Mouse (Mus musculus) MEL (cell line): ENCODE measurements around the gene Ryk. TPM values are rescaled to one million over a fixed set of nuclear protein-coding genes. Genes with fewer than 3 reads are reported as not detected.

Source experiments
- DNase-seq: peaks from one replicate; pipeline ENCODE4 v3.0.0; 2011; ENCODE audit warnings: low read depth, low spot score
- H3K27ac ChIP-seq: 2 replicates; pipeline ENCODE4 v1.5.1; 2012; ENCODE audit warnings: low read depth, mild to moderate bottlenecking, control low read depth, low read length, moderate library complexity; ENCODE audit not compliant: control insufficient read depth
- H3K27me3 ChIP-seq, 2 experiments: fragments of 150-350 bp in 1 of 2; sonication (generic) in 1 of 2; 2 replicates each; pipeline ENCODE4 v1.6.1; 2012; ENCODE audit warnings: low read length in 2 of 2, mild to moderate bottlenecking in 2 of 2, improper control_type of control experiment in 1 of 2, moderate library complexity in 1 of 2; ENCODE audit not compliant: insufficient read depth in 2 of 2, control insufficient read depth in 1 of 2
- H3K36me3 ChIP-seq, 2 experiments: 2 replicates each; pipeline ENCODE4 v1.6.1; 2012 to 2014; ENCODE audit warnings: low read length in 2 of 2, improper control_type of control experiment in 1 of 2, inconsistent platforms in 1 of 2, mild to moderate bottlenecking in 1 of 2; ENCODE audit not compliant: insufficient read depth in 2 of 2, control insufficient read depth in 1 of 2
- H3K4me1 ChIP-seq, 2 experiments: fragments of 150-350 bp in 1 of 2; sonication (generic) in 1 of 2; 2 replicates each; pipeline ENCODE4 v1.6.1; 2012; ENCODE audit warnings: low read length in 2 of 2, improper control_type of control experiment in 1 of 2, mild to moderate bottlenecking in 1 of 2; ENCODE audit not compliant: insufficient read depth in 2 of 2, control insufficient read depth in 1 of 2
- H3K4me3 ChIP-seq, 2 experiments: fragments of 150-350 bp in 1 of 2; sonication (generic) in 1 of 2; 2 replicates each; pipeline ENCODE4 v1.5.1; 2012; ENCODE audit warnings: low read depth in 2 of 2, low read length in 2 of 2, mild to moderate bottlenecking in 2 of 2, moderate library complexity in 2 of 2, control low read depth in 1 of 2, improper control_type of control experiment in 1 of 2; ENCODE audit not compliant: control insufficient read depth in 1 of 2, insufficient read depth in 1 of 2
- H3K79me2 ChIP-seq: 2 replicates; pipeline ENCODE4 v1.6.1; 2012; ENCODE audit warnings: mild to moderate bottlenecking, low read length, moderate library complexity; ENCODE audit not compliant: control insufficient read depth, poor library complexity, insufficient read depth
- H3K9ac ChIP-seq: 2 replicates; pipeline ENCODE4 v1.6.1; 2012; ENCODE audit warnings: low read depth, mild to moderate bottlenecking, control low read depth, low read length, moderate library complexity; ENCODE audit not compliant: control insufficient read depth, poor library complexity, severe bottlenecking
- H3K9me3 ChIP-seq: fragments of 150-350 bp; sonication (generic); replicated peaks from 2 replicates; pipeline ENCODE4 v1.6.1; 2012; ENCODE audit warnings: mild to moderate bottlenecking, low read length, improper control_type of control experiment, moderate library complexity; ENCODE audit not compliant: insufficient read depth
- BHLHE40 ChIP-seq: IDR thresholded peaks from 2 replicates; pipeline ENCODE4 v1.6.1; 2012; ENCODE audit warnings: low read depth, mild to moderate bottlenecking, inconsistent platforms, low read length, improper control_type of control experiment, borderline replicate concordance
- CHD2 ChIP-seq: IDR thresholded peaks from 2 replicates; pipeline ENCODE4 v1.6.1; 2011; ENCODE audit warnings: low read length, improper control_type of control experiment
- E2F4 ChIP-seq: IDR thresholded peaks from 2 replicates; pipeline ENCODE4 v1.6.1; 2011; ENCODE audit warnings: low read depth, low read length, improper control_type of control experiment, borderline replicate concordance
- EP300 ChIP-seq, 2 experiments: IDR thresholded peaks; 2 replicates each; pipeline ENCODE4 v1.6.1; 2011; ENCODE audit warnings: improper control_type of control experiment in 2 of 2, low read length in 2 of 2, low read depth in 1 of 2, mild to moderate bottlenecking in 1 of 2
- ETS1 ChIP-seq: IDR thresholded peaks from 2 replicates; pipeline ENCODE4 v1.6.1; 2012; ENCODE audit warnings: low read depth, mild to moderate bottlenecking, inconsistent platforms, low read length, improper control_type of control experiment, moderate library complexity
- GATA1 ChIP-seq: IDR thresholded peaks from 2 replicates; pipeline ENCODE4 v1.6.1; 2011; ENCODE audit warnings: low read depth, low read length, improper control_type of control experiment
- MAFK ChIP-seq: IDR thresholded peaks from 2 replicates; pipeline ENCODE4 v1.6.1; 2011; ENCODE audit warnings: low read depth, mild to moderate bottlenecking, low read length, improper control_type of control experiment, borderline replicate concordance
- MAX ChIP-seq: IDR thresholded peaks from 2 replicates; pipeline ENCODE4 v1.6.1; 2011; ENCODE audit warnings: low read length, improper control_type of control experiment
- MAZ ChIP-seq: IDR thresholded peaks from 2 replicates; pipeline ENCODE4 v1.6.1; 2012; ENCODE audit warnings: low read depth, mild to moderate bottlenecking, inconsistent platforms, low read length, improper control_type of control experiment
- MEF2A ChIP-seq: IDR thresholded peaks from 2 replicates; pipeline ENCODE4 v1.6.1; 2014; ENCODE audit warnings: low read depth, mild to moderate bottlenecking, inconsistent platforms, low read length, improper control_type of control experiment; ENCODE audit not compliant: poor library complexity, insufficient replicate concordance, severe bottlenecking; ENCODE audit errors: extremely low read depth
- MXI1 ChIP-seq: IDR thresholded peaks from 2 replicates; pipeline ENCODE4 v1.6.1; 2011; ENCODE audit warnings: mild to moderate bottlenecking, low read depth, low read length, improper control_type of control experiment
- MYC ChIP-seq: IDR thresholded peaks from 2 replicates; pipeline ENCODE4 v1.6.1; 2011; ENCODE audit warnings: low read depth, mild to moderate bottlenecking, low read length, improper control_type of control experiment, moderate library complexity
- NELFE ChIP-seq: IDR thresholded peaks from 2 replicates; pipeline ENCODE4 v1.6.1; 2011; ENCODE audit warnings: low read depth, low read length, improper control_type of control experiment
- POLR2A ChIP-seq, 2 experiments: IDR thresholded peaks; 2 replicates each; pipeline ENCODE4 v1.6.1; 2011 to 2012; ENCODE audit warnings: low read length in 2 of 2, mild to moderate bottlenecking in 2 of 2, control low read depth in 1 of 2, improper control_type of control experiment in 1 of 2, low read depth in 1 of 2, moderate library complexity in 1 of 2; ENCODE audit not compliant: control insufficient read depth in 1 of 2, insufficient read depth in 1 of 2, poor library complexity in 1 of 2
- POLR2AphosphoS2 ChIP-seq: IDR thresholded peaks from 2 replicates; pipeline ENCODE4 v1.6.1; 2011; ENCODE audit warnings: low read length, improper control_type of control experiment
- POLR2AphosphoS5 ChIP-seq: IDR thresholded peaks from 2 replicates; pipeline ENCODE4 v1.6.1; 2012; ENCODE audit warnings: low read depth, borderline replicate concordance, mild to moderate bottlenecking, inconsistent platforms, low read length, moderate library complexity, mixed read lengths
- RAD21 ChIP-seq: IDR thresholded peaks from 2 replicates; pipeline ENCODE4 v1.6.1; 2011; ENCODE audit warnings: mild to moderate bottlenecking, low read depth, low read length, improper control_type of control experiment
- SMC3 ChIP-seq: IDR thresholded peaks from 2 replicates; pipeline ENCODE4 v1.6.1; 2011; ENCODE audit warnings: low read depth, low read length, improper control_type of control experiment
- TAL1 ChIP-seq: IDR thresholded peaks from 2 replicates; pipeline ENCODE4 v1.6.1; 2012; ENCODE audit warnings: mild to moderate bottlenecking, inconsistent platforms, low read length, moderate library complexity, mixed read lengths
- TBP ChIP-seq: IDR thresholded peaks from 2 replicates; pipeline ENCODE4 v1.8.0; 2011; ENCODE audit warnings: low read depth, low read length, improper control_type of control experiment
- TCF12 ChIP-seq: IDR thresholded peaks from 2 replicates; pipeline ENCODE4 v1.6.1; 2014; ENCODE audit warnings: low read depth, mild to moderate bottlenecking, inconsistent platforms, low read length, improper control_type of control experiment, moderate library complexity
- ZC3H11A ChIP-seq: IDR thresholded peaks from 2 replicates; pipeline ENCODE4 v1.6.1; 2012; ENCODE audit warnings: low read depth, mild to moderate bottlenecking, inconsistent platforms, low read length, improper control_type of control experiment
- polyA plus RNA-seq, 2 experiments: library from polyadenylated mRNA; stranded (reverse) in 1 of 2; unstranded in 1 of 2; fragments of >175 nt in 1 of 2; fragments of >200 nt in 1 of 2; gene quantifications; 2 replicates each; pipeline versions ENCODE4 v1.2.1 to v1.2.4; 2012; ENCODE audit warnings: low replicate concordance in 2 of 2, low read depth in 1 of 2; ENCODE audit not compliant: insufficient read length in 2 of 2, insufficient read depth in 1 of 2, missing spikeins in 1 of 2
- total RNA-seq: library from RNA; depleted of rRNA; stranded (reverse); fragments of 300-350 nt; gene quantifications from 2 replicates; pipeline ENCODE4 v1.2.3, GENCODE M21; 2012

Gene Ryk
- total and polyA plus RNA-seq, 3 experiments, result 46.0 to 47.3 (median 46.4) TPM

DNA sequence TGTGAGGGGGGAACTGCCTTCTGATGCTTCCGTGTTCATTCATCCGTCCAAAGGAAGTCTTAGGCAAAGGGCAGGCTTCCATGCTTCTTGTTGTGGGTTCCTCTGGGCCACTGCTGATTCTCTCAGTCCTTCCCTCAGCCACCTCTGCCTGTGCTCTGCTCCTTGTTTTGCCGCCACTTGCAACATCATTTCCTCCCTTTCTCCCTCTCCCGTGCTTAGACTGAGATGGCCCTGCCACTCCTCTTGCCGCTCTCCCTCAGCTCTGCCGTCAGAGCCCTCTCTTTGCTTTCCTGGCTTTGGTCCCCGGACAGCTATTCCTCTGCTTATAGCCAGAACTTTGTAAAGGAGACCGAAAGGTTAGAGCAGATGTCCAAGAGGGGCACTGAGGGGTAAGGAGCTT, 30.2 kb downstream of the Ryk start:
- Histone ChIP-seq H3K4me1 (peaks cover 5 to 37% of the 10 kb centered on the region in 2 experiments), H3K9me3 (no peaks in the 10 kb centered on the region), H3K4me3 (no peak overlapping the region), H3K27ac (no peak overlapping the region), H3K36me3 (peaks cover 11 to 36% of the 10 kb centered on the region in 2 experiments; a peak in 3 of 4 replicates), H3K9ac (no peak overlapping the region), H3K79me2 (peaks cover 5% of the 10 kb centered on the region; the same call in 1 of the 2 replicates), H3K27me3 (no peaks in the 10 kb centered on the region)
- no peak for DNase-seq
- TF ChIP-seq POLR2AphosphoS5 (no peak), MXI1 (no peak), MAZ (no peak), BHLHE40 (no peak), POLR2A (IDR thresholded peaks at IDR 0.05; ENCODE audit: control insufficient read depth in 1 of 2, insufficient read depth in 1 of 2, low read depth in 1 of 2, low read length in 2 of 2, poor library complexity in 1 of 2) (no peak), MAFK (no peak), MEF2A (no peak), EP300 (IDR thresholded peaks at IDR 0.05; ENCODE audit: low read depth in 1 of 2, low read length in 2 of 2) (no peak), SMC3 (no peak), CHD2 (no peak), TCF12 (no peak), MAX (no peak), ETS1 (no peak), E2F4 (no peak), TAL1 (no peak), POLR2AphosphoS2 (no peak), MYC (no peak), RAD21 (no peak), TBP (no peak)

GRCm38 (mm10) chr9:102865946-102866737, 31.4 kb downstream of the Ryk start:
- no peak for TF ChIP-seq NELFE
- TF ChIP-seq ZC3H11A, result no peak
- no peak for TF ChIP-seq TAL1
- no peak for TF ChIP-seq RAD21
- no peak for TF ChIP-seq CHD2
- no peak for TF ChIP-seq GATA1
- no peak for TF ChIP-seq TBP
- H3K4me3 ChIP-seq, result no peak overlapping the region
- no peak for DNase-seq
- no peaks in the 10 kb centered on the region for H3K27me3 ChIP-seq
- H3K9me3 ChIP-seq, result no peaks in the 10 kb centered on the region
- peaks cover 11 to 29% of the 10 kb centered on the region in 2 experiments for H3K36me3 ChIP-seq
- peaks cover 5 to 27% of the 10 kb centered on the region in 2 experiments for H3K4me1 ChIP-seq
- H3K27ac ChIP-seq, result no peak overlapping the region
- H3K9ac ChIP-seq, result no peak overlapping the region
- H3K79me2 ChIP-seq, result peaks cover 5% of the 10 kb centered on the region; the same call in 1 of the 2 replicates
